Mouse (Mus musculus): ENCODE measurements at regions not wholly inside any gene's neighbourhood (a gene's known extent, or its start where the extent isn't known, plus 50 kb on each side); places are given as distances from the start of the nearest gene placed in this dataset.

DNA sequence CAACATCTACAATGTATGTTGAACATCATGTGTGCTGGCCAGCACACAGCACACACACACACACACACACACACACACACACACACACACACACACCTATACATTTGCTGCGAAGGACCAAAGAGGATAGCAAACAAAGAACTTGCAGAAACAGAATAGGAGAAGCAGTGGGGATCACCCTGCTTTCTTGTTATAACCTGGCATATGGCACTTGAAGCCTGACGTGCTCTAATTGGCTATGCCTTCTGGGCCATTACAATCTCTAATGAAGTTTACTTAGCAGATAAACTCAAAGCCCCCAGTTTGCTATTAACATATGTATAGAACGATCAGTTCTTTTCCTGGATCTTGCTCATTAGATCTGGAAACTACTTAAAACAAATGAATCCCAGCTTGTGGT, 407.2 kb downstream of the Ipmk start:
- no peak for DNase-seq

DNA sequence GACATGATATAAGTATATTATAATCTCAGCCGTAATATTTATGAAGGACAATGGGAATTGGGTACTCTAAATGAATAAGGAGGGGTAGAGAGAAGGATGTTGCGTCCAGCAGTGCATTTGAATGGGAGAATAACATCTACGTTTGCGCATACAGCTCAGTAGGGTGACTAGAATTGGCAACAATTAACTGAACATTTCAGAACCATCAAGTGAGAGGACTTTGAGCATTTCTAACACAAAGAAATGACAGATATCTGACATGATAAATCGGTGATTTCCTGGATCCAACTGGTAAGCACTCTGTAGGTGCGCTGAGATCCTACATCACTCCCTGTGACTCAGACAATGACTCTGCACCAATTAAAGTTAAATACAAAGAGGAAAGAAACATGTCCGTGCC, 431.3 kb downstream of the Ipmk start:
- no peak for DNase-seq

DNA sequence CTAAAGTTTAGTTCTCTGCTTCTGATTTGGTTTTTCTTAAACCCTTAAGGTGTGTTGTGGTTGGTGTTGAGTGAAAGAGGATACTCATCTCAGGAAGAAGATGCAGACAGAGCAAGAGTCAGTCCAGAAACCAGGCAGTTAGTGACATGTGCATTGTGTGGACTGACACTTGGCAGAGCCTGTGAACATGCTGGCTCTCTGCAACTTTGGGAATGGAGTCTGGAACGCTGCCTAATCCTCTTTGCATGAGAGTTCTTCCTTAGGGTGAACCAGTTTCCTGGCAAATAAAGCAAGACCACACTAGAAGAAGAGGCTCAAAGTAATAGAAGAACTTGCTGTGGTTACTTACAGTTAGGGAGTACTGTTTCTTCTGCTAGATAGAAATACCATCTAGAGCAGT, 441.7 kb downstream of the Ipmk start:
- DNase-seq = no peak

- no peak for DNase-seq
Measured at GRCm38 (mm10) chr10:71789936-71790335, 442.4 kb downstream of the Ipmk start.

- DNase-seq = no peak
Measured at GRCm38 (mm10) chr10:71798638-71799037, 451.1 kb downstream of the Ipmk start.

DNA sequence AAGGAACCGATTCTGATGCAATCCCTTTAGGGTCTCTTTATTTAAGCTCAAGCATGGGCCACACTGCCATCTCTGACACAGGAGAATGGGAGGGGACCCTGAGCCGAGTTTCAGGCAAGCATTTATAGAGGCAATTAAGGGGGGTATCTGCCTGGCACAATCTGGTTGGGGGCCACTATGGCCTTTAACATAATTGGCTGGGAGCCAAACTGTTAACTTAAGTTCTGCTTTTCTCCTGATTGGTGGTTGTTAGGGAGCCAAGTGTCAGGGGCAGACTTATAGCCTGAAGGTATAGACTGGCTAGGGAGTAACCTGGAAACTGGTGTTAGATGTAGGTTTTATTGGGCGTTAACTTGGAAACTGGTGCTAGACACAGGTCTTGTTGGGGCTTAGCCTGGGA, 454.9 kb downstream of the Ipmk start:
- DNase-seq = no peak

- DNase-seq = no peak
Measured at GRCm38 (mm10) chr10:71832633-71833032, 485.1 kb downstream of the Ipmk start.

- no peak for DNase-seq
Measured at GRCm38 (mm10) chr10:71835018-71835417, 487.5 kb downstream of the Ipmk start.

DNA sequence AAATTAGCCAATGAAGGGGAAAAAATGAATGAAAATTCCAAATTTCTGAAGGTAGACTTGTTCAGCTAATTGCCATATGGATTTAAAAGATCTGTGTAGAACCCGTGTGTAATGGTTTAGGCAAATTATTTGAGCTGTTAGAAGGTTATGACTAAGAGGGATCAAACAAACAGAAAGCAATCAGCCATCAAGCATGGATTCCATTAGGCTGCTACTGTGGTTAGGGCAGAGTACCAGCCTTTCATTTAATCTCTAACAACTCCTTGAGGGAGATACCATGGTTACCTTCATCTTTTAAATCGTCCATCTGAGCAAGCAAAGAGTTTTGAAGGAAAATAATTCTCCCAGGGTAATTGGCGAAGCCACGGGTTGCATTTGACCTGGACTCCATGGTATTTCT, 509.5 kb downstream of the Ipmk start:
- DNase-seq = no peak

DNA sequence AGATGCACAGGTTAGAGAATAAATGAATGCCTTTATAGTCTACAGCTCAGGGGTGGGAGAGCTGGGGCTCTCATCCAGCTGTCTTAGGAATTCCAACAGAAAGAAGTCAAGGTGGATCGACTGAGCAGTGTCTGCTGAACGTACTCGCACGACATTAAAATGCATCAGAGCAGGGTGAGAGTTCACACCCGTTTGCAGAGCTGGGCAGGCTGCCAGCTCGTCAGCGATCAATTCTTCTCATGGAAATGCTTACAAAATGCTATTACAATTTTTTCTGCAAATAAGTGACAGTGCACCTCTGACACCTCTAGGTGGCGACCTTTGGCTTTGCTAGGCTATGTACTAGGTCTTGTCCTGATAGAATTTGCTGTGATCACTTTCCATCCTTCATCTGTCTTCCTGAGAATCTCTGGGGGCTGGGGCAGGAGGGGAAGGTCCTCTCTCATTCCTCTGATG, 510.0 kb downstream of the Ipmk start:
- DNase-seq = peak; percentile 6

DNA sequence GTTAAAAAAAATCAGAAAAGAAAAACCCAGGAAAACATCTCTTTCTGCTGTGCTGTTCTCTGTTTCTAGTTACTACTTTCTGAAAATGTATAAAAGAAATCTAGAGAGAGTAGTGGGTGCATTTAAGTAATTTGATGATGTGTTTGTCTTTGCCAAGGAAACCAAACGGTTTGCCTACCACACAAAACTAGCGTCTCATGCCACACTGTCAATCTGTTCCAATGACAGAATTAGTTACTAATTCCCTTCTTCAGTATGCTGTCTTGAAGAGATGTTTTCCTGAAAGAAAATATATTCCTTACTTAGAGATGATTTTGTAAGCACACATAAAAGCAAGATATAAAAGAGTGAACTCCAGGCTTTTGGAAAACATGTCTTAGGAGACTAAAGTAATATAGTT, 546.2 kb downstream of the Ipmk start:
- no peak for DNase-seq

GRCm38 (mm10) chr10:71905029-71905428, 557.5 kb downstream of the Ipmk start:
- DNase-seq = no peak
